Comparison of ENCODE assay signal across 17 mouse cellular contexts in the genomic region with DNA sequence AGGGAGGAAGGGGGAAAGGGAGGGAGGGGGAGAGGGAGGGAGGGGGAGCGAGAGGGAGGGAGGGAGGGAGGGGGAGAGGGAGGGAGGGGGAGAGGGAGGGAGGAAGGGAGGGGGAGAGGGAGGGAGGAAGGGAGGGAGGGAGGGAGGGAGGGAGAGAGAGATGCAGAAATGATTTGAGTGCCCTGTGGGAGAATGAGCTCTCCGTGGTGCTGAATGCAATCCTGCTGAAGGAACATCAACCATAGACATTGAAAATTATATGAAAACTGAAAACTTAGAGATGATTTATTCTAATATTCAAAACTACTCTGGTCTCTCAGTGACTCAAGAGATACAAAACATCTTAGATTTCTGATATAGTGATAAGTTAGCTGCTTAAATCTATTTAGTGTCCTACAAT.
A peak's percentile ranks its signal among the peaks of the same experiment; 100 is the strongest.
DNase-seq lines count a peak whose midpoint lies in the region; ATAC-seq and TF ChIP-seq lines count a peak whose summit lies in the region.
"Had no signal": no experiment of that assay in that cellular context is flagged by ENCODE, and none has a peak within 500 bp of the region (broad histone marks: within the 10 kb centered on the region; RNA-seq: fewer than 3 reads in every experiment).

No protein-coding gene starts in this region.

- no peak for TF ChIP-seq CTCF in left cerebral cortex, adult 2 months (IDR thresholded peaks at IDR 0.05)

- no peaks in the 10 kb centered on the region for H3K27me3 ChIP-seq in limb, embryonic 14.5 days (ENCODE audit: control insufficient read depth, insufficient read depth, low read length)
- H3K27me3 ChIP-seq: liver, embryonic 15.5 days; megakaryocyte, embryonic 14.5 days had no signal

- no peak overlapping the region for H3K4me2 ChIP-seq in limb, embryonic 14.5 days (replicated peaks; ENCODE audit: low read depth, low read length, severe bottlenecking)
- H3K4me2 ChIP-seq: liver, embryonic 15.5 days had no signal

- ATAC-seq in limb, embryonic 14.5 days (ENCODE audit: low FRiP score, low read depth), result no peak
- ATAC-seq: inflammation-experienced regulatory T-cells, adult 6 months had no signal

- H3K4me3 ChIP-seq in left cerebral cortex, adult 2 months, result no peak overlapping the region
- H3K4me3 ChIP-seq in limb, embryonic 14.5 days (replicated peaks; ENCODE audit: low read length), result no peak overlapping the region
- H3K4me3 ChIP-seq: layer of hippocampus, adult 2 months; liver, embryonic 15.5 days; megakaryocyte, embryonic 14.5 days had no signal

- H3K9ac ChIP-seq in limb, embryonic 14.5 days (ENCODE audit: low read depth, low read length, severe bottlenecking), result no peak overlapping the region
- H3K9ac ChIP-seq: liver, embryonic 15.5 days had no signal

- no peaks in the 10 kb centered on the region for H3K36me3 ChIP-seq in limb, embryonic 14.5 days (ENCODE audit: control insufficient read depth, insufficient read depth, low read length)
- H3K36me3 ChIP-seq: G1E; liver, embryonic 15.5 days had no signal

- peak overlapping the region; percentile 1; the same call in 1 of the 2 replicates for H3K27ac ChIP-seq in left cerebral cortex, adult 2 months
- no peak overlapping the region for H3K27ac ChIP-seq in limb, embryonic 14.5 days (replicated peaks; ENCODE audit: low read depth, low read length)
- H3K27ac ChIP-seq: layer of hippocampus, adult 2 months; liver, embryonic 15.5 days had no signal

- intact Hi-C loops in left cerebral cortex, adult 2 months (cut with DNase I), result loop anchor here (5.0 kb wide), 4 partner anchors 88 to 783 kb away; no protein-coding TSS in a partner anchor
- intact Hi-C loops in left cerebral cortex, postnatal 25 days (cut with DNase I), result loop anchor here (5.0 kb wide), 2 partner anchors 193 to 573 kb away; no protein-coding TSS in a partner anchor

- 29% methylated on average over 1 of the region's 2 CpGs for whole genome bisulfite sequencing in limb, embryonic 14.5 days

- no peaks in the 10 kb centered on the region for H3K4me1 ChIP-seq in limb, embryonic 14.5 days (ENCODE audit: control insufficient read depth, insufficient read depth, low read length)
- H3K4me1 ChIP-seq: liver, embryonic 15.5 days; megakaryocyte, embryonic 14.5 days had no signal

- peak; percentile 11 for DNase-seq in adrenal gland, postnatal 10 days
- no peak for DNase-seq in adrenal gland, postnatal 4 days (ENCODE audit: low spot score in 2 of 2)
- no peak for DNase-seq in left cerebral cortex, adult 2 months (ENCODE audit: extremely low spot score in 1 of 2, low spot score in 2 of 2)
- no peak for DNase-seq in left cerebral cortex, postnatal 25 days (ENCODE audit: low spot score in 2 of 2)
- peak; percentile 4 for DNase-seq in adipocyte (ENCODE audit: low spot score)
- peak; percentile 64 for DNase-seq in limb, embryonic 14.5 days (ENCODE audit: low spot score)
- no peak for DNase-seq in gastrocnemius, postnatal 25 days
- no peak for DNase-seq in layer of hippocampus, adult 11-12 months (ENCODE audit: low spot score)
- DNase-seq: adrenal gland, adult 2 months; cerebellum, postnatal 14 days; heart, adult 11 months; spleen, adult 18-20 months had no signal

- no peaks in the 10 kb centered on the region for H3K9me3 ChIP-seq in limb, embryonic 14.5 days (ENCODE audit: control insufficient read depth, low read length)
- H3K9me3 ChIP-seq: liver, embryonic 15.5 days had no signal

- TF ChIP-seq POLR2A in limb, embryonic 14.5 days (IDR thresholded peaks at IDR 0.05; ENCODE audit: borderline replicate concordance, extremely low read depth, insufficient read depth, insufficient read length), result no peak

Comparison
In these comparisons a context has a peak if more than half of its experiments do, and no peak if none do; other contexts are left out.
1. DNase-seq: peak in adrenal gland, postnatal 10 days (single experiment), adipocyte (single experiment) and limb, embryonic 14.5 days (single experiment); none in adrenal gland, postnatal 4 days (0 of 2), left cerebral cortex, adult 2 months (0 of 2), left cerebral cortex, postnatal 25 days (0 of 2), gastrocnemius, postnatal 25 days (single experiment) and layer of hippocampus, adult 11-12 months (single experiment).